Mouse (Mus musculus): ENCODE data around the gene Srgap2. TPM values are rescaled to one million over a fixed set of nuclear protein-coding genes. Genes with fewer than 3 reads are reported as not detected.
A peak's percentile ranks its signal among the peaks of the same experiment; 100 is the strongest.

The Srgap2 gene
- total RNA-seq, 2 experiments from 2014 or later = 175 to 199 TPM

GRCm38 (mm10) chr1:131528081-131528507 is 942 bp upstream of the Srgap2 start:
- intact Hi-C loops (cut with DNase I) = loop anchor here (10.0 kb wide), 1 partner anchor 103 kb away; no protein-coding TSS in a partner anchor
- peak; percentile 77 for DNase-seq

GRCm38 (mm10) chr1:131526371-131527270 is 531 bp downstream of the Srgap2 start:
- DNase-seq = peak; percentile 80
- intact Hi-C loops (cut with DNase I) = loop anchor here (10.0 kb wide), 1 partner anchor 102 kb away; no protein-coding TSS in a partner anchor

GRCm38 (mm10) chr1:131525586-131526271 is 1.4 kb downstream of the Srgap2 start:
- intact Hi-C loops (cut with DNase I) = loop anchor here (10.0 kb wide), 1 partner anchor 101 kb away; no protein-coding TSS in a partner anchor
- peak; percentile 60 for DNase-seq

GRCm38 (mm10) chr1:131525101-131525585 is 2.0 kb downstream of the Srgap2 start:
- peak; percentile 58 for DNase-seq
- intact Hi-C loops (cut with DNase I) = loop anchor here (10.0 kb wide), 1 partner anchor 100 kb away; no protein-coding TSS in a partner anchor

- intact Hi-C loops (cut with DNase I) = loop anchor here (5.0 to 10.0 kb wide), 2 partner anchors 99 to 186 kb away; no protein-coding TSS in a partner anchor
- peak; percentile 9 for DNase-seq
Measured at GRCm38 (mm10) chr1:131523794-131524193, 3.4 kb downstream of the Srgap2 start.

- intact Hi-C loops (cut with DNase I) = no loop called here
- DNase-seq = no peak
Measured at GRCm38 (mm10) chr1:131516588-131516987, 10.6 kb downstream of the Srgap2 start.

GRCm38 (mm10) chr1:131514197-131514596 is 13.0 kb downstream of the Srgap2 start:
- no peak for DNase-seq
- intact Hi-C loops (cut with DNase I) = no loop called here

- no peak for DNase-seq
- intact Hi-C loops (cut with DNase I) = no loop called here
Measured at GRCm38 (mm10) chr1:131513136-131513535, 14.0 kb downstream of the Srgap2 start.

GRCm38 (mm10) chr1:131511661-131512500 is 15.3 kb downstream of the Srgap2 start:
- DNase-seq = no peak
- intact Hi-C loops (cut with DNase I) = no loop called here

- intact Hi-C loops (cut with DNase I) = no loop called here
- DNase-seq = no peak
Measured at GRCm38 (mm10) chr1:131511131-131511530, 16.0 kb downstream of the Srgap2 start.

- intact Hi-C loops (cut with DNase I) = no loop called here
- no peak for DNase-seq
Measured at GRCm38 (mm10) chr1:131501681-131502080, 25.5 kb downstream of the Srgap2 start.

- intact Hi-C loops (cut with DNase I) = no loop called here
- DNase-seq = no peak
Measured at GRCm38 (mm10) chr1:131498231-131498630, 28.9 kb downstream of the Srgap2 start.

GRCm38 (mm10) chr1:131493966-131494898 is 32.9 kb downstream of the Srgap2 start:
- intact Hi-C loops (cut with DNase I) = no loop called here
- peak; percentile 29 for DNase-seq

GRCm38 (mm10) chr1:131492360-131492759 is 34.8 kb downstream of the Srgap2 start:
- intact Hi-C loops (cut with DNase I) = no loop called here
- no peak for DNase-seq

- intact Hi-C loops (cut with DNase I) = no loop called here
- DNase-seq = no peak
Measured at GRCm38 (mm10) chr1:131491579-131491978, 35.6 kb downstream of the Srgap2 start.

GRCm38 (mm10) chr1:131489312-131489711 is 37.8 kb downstream of the Srgap2 start:
- no peak for DNase-seq
- intact Hi-C loops (cut with DNase I) = no loop called here

- intact Hi-C loops (cut with DNase I) = no loop called here
- no peak for DNase-seq
Measured at GRCm38 (mm10) chr1:131486094-131486850, 40.9 kb downstream of the Srgap2 start.

GRCm38 (mm10) chr1:131482242-131482641 is 44.9 kb downstream of the Srgap2 start:
- DNase-seq = no peak

More at GRCm38 (mm10) chr1:131482242-131482641, 44.9 kb downstream of the Srgap2 start:
- intact Hi-C loops (cut with DNase I) = no loop called here

Data from left cerebral cortex, postnatal 4 days (tissue).